Mouse (Mus musculus): ENCODE measurements around the gene Prmt3.

DNA sequence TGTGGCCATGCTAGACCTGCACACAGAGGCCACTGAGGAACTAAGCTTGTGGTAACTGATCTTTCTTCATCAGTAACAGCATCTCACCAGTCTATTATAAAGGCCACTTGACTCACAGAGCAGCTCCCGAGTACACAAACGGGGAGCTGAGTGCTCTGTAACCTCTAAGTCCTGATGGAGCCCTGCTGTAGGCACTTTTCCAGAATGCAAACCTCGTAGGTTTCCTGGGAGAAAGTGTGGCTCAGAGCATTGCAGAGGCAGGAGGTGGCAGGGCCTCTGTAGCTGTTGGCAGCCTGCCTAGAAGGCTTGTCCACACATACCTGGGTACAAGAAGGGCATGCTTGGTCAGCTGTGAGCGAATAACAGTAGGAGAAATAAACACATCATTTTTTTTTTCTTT is 104.1 kb downstream of the Prmt3 start:
- TF ChIP-seq EP300 (IDR thresholded peaks at IDR 0.05; ENCODE audit: low read depth), result no peak
- TF ChIP-seq CTCF (IDR thresholded peaks at IDR 0.05; ENCODE audit: low read depth), result no peak
